1 mouse cellular context compared by ENCODE assay signal in the genomic region with DNA sequence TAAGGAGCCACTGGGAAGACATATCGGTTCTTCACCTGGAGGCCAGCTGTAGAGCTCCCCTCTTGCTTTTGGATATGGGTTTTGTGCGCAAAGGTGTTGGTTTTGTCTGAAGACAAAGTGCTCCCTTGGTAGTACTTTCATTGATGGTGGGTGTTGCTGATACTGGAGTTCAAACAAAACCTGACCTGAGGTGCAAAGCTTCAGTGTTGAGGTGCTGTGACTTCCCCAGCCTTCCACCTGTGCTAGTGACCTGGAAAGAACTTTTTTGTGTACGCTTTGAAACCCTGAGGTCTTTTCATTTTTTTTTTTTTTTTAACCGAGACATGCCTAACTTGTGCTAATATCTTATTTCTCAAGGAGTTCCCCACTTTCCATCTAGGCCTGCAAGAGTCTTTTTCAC.
TF ChIP-seq lines count a peak whose summit lies in the region.

No protein-coding gene starts in this region.

TF ChIP-seq in CH12.LX, 34 proteins besides CTCF, POLR2A, EP300 and RAD21 (continued from another document):
- TF ChIP-seq KAT2A (IDR thresholded peaks at IDR 0.05; ENCODE audit: insufficient replicate concordance, low read length), result no peak
- 0 out of 2 replicates have a peak, but pooled peaks have one; percentile 50 for TF ChIP-seq UBTF (IDR thresholded peaks at IDR 0.05; ENCODE audit: low read depth, low read length)
- TF ChIP-seq CHD2 (IDR thresholded peaks at IDR 0.05; ENCODE audit: low read length), result no peak
- TF ChIP-seq E2F4 (IDR thresholded peaks at IDR 0.05; ENCODE audit: insufficient replicate concordance, low read depth, low read length), result no peak
- TF ChIP-seq NRF1 (IDR thresholded peaks at IDR 0.05; ENCODE audit: low read depth, low read length), result no peak
- TF ChIP-seq JUND (conservative IDR thresholded peaks at IDR 0.05; ENCODE audit: low read depth, low read length), result no peak
- TF ChIP-seq ZKSCAN1 (IDR thresholded peaks at IDR 0.05; ENCODE audit: borderline replicate concordance, low read depth, low read length), result no peak
- peak; percentile 26; the same call in 1 of the 2 replicates for TF ChIP-seq TBP (conservative IDR thresholded peaks at IDR 0.05; ENCODE audit: low read depth, low read length)
- no peak for TF ChIP-seq MAZ (IDR thresholded peaks at IDR 0.05; ENCODE audit: low read depth, low read length)
- TF ChIP-seq RCOR1 (conservative IDR thresholded peaks at IDR 0.05; ENCODE audit: low read depth, low read length), result no peak
- TF ChIP-seq BHLHE40 (IDR thresholded peaks at IDR 0.05; ENCODE audit: low read depth, low read length), result no peak
- TF ChIP-seq SIN3A (IDR thresholded peaks at IDR 0.05; ENCODE audit: low read length), result peak; percentile 39; the same call in 1 of the 2 replicates
- no peak for TF ChIP-seq JUN (IDR thresholded peaks at IDR 0.05; ENCODE audit: insufficient read depth, low read depth, low read length)
- no peak for TF ChIP-seq USF2 (conservative IDR thresholded peaks at IDR 0.05; ENCODE audit: low read depth, low read length)
- no peak for TF ChIP-seq MAFK (IDR thresholded peaks at IDR 0.05; ENCODE audit: insufficient replicate concordance, low read length)
- no peak for TF ChIP-seq GABPA (IDR thresholded peaks at IDR 0.05; ENCODE audit: insufficient replicate concordance, low read depth, low read length)
- TF ChIP-seq MYC (IDR thresholded peaks at IDR 0.05; ENCODE audit: low read depth, low read length), result 0 out of 2 replicates have a peak, but pooled peaks have one; percentile 12
- no peak for TF ChIP-seq USF1 (IDR thresholded peaks at IDR 0.05; ENCODE audit: low read depth, low read length)
- TF ChIP-seq ZMIZ1 (IDR thresholded peaks at IDR 0.05; ENCODE audit: low read depth, low read length), result peak; percentile 32; the same call in 1 of the 2 replicates
